Comparison of ENCODE assay signal across 13 mouse cellular contexts in the genomic region with DNA sequence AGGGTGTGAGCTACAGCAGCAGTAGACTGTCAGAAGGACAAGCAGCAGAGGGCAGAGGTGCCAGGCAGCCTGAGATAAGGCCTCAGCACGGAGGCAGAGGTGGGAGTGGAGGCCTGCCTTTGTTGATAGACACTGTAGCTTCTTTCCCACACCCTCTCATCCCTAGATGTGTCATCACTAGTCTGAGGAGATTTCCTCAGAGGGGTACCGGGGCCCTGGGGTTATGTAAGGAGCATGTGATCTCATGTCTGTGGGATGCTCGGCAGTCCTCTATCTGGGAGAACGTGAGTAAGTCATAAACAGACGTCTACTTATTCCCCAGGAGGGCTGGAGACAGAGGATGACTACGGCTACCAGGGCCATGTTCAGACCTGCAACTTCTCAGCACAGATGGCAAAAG. TPM values are rescaled to one million over a fixed set of nuclear protein-coding genes. Genes with fewer than 3 reads are reported as not detected.
DNase-seq lines count a peak whose midpoint lies in the region; ATAC-seq and TF ChIP-seq lines count a peak whose summit lies in the region.
"Had no signal": no experiment of that assay in that cellular context is flagged by ENCODE, and none has a peak within 500 bp of the region (broad histone marks: within the 10 kb centered on the region; RNA-seq: fewer than 3 reads in every experiment).

No protein-coding gene starts in this region.

- H3K4me3 ChIP-seq in lung, embryonic 15.5 days = no peak overlapping the region
- H3K4me3 ChIP-seq in bone marrow, adult 2 months (replicated peaks; ENCODE audit: control insufficient read depth, low read depth, low read length) = peak overlapping the region; percentile 40
- no peak overlapping the region for H3K4me3 ChIP-seq in intestine, embryonic 16.5 days (ENCODE audit: low read length)
- no peak overlapping the region for H3K4me3 ChIP-seq in myocyte
- no peak overlapping the region for H3K4me3 ChIP-seq in forebrain, embryonic 15.5 days

- no peaks in the 10 kb centered on the region for H3K36me3 ChIP-seq in lung, embryonic 15.5 days
- no peaks in the 10 kb centered on the region for H3K36me3 ChIP-seq in intestine, embryonic 16.5 days (ENCODE audit: control insufficient read depth, insufficient read depth, low read length)
- H3K36me3 ChIP-seq in myocyte (ENCODE audit: control insufficient read depth, insufficient read depth) = no peaks in the 10 kb centered on the region
- H3K36me3 ChIP-seq in forebrain, embryonic 15.5 days = peaks cover 5% of the 10 kb centered on the region; the same call in 1 of the 2 replicates

- no peak for TF ChIP-seq CTCF in bone marrow, adult 2 months (IDR thresholded peaks at IDR 0.05; ENCODE audit: control insufficient read depth, insufficient read depth, low read length)

- DNase-seq in lung, postnatal 4 days = no peak
- no peak for DNase-seq in layer of hippocampus, adult 11-12 months (ENCODE audit: low spot score)
- DNase-seq: cerebellum, postnatal 14 days; lung, postnatal 36 days had no signal

- H3ac ChIP-seq in myocyte (ENCODE audit: control insufficient read depth, insufficient read length) = no peak overlapping the region

- peaks cover 10% of the 10 kb centered on the region for H3K4me1 ChIP-seq in lung, embryonic 15.5 days
- no peaks in the 10 kb centered on the region; the same call in 1 of the 2 replicates for H3K4me1 ChIP-seq in bone marrow, adult 2 months (ENCODE audit: control insufficient read depth, insufficient read depth, low read length)
- peaks cover 4% of the 10 kb centered on the region; the same call in 1 of the 2 replicates for H3K4me1 ChIP-seq in intestine, embryonic 16.5 days (ENCODE audit: control insufficient read depth, insufficient read depth, low read length)
- peaks cover 16% of the 10 kb centered on the region for H3K4me1 ChIP-seq in forebrain, embryonic 15.5 days

- H3K27ac ChIP-seq in lung, embryonic 15.5 days = no peak overlapping the region
- H3K27ac ChIP-seq in bone marrow, adult 2 months (ENCODE audit: control insufficient read depth, insufficient read depth, low read depth, low read length, poor library complexity) = peak overlapping the region; percentile 51
- no peak overlapping the region for H3K27ac ChIP-seq in intestine, embryonic 16.5 days (ENCODE audit: low read length)
- H3K27ac ChIP-seq in forebrain, embryonic 15.5 days (replicated peaks) = no peak overlapping the region
- H3K27ac ChIP-seq: hindbrain, embryonic 14.5 days had no signal

- no peaks in the 10 kb centered on the region for H3K79me2 ChIP-seq in myocyte (ENCODE audit: control insufficient read depth, insufficient read depth)

- TF ChIP-seq POLR2A in bone marrow, adult 2 months (IDR thresholded peaks at IDR 0.05; ENCODE audit: borderline replicate concordance, control insufficient read depth, low read depth, low read length) = no peak
- TF ChIP-seq POLR2A in myocyte (IDR thresholded peaks at IDR 0.05; ENCODE audit: insufficient read length, low read depth) = no peak

- no peak overlapping the region for H3K4me2 ChIP-seq in lung, embryonic 15.5 days
- H3K4me2 ChIP-seq in intestine, embryonic 16.5 days (ENCODE audit: low read depth, low read length) = no peak overlapping the region
- no peak overlapping the region for H3K4me2 ChIP-seq in myocyte (ENCODE audit: low read depth)
- no peak overlapping the region for H3K4me2 ChIP-seq in forebrain, embryonic 15.5 days (replicated peaks)
- H3K4me2 ChIP-seq: hindbrain, embryonic 14.5 days had no signal

- no peak overlapping the region for H3K9ac ChIP-seq in lung, embryonic 15.5 days
- H3K9ac ChIP-seq in intestine, embryonic 16.5 days (ENCODE audit: low read depth, low read length) = no peak overlapping the region
- no peak overlapping the region for H3K9ac ChIP-seq in forebrain, embryonic 15.5 days (replicated peaks)
- H3K9ac ChIP-seq: hindbrain, embryonic 14.5 days had no signal

- no peaks in the 10 kb centered on the region for H3K9me3 ChIP-seq in lung, embryonic 15.5 days
- H3K9me3 ChIP-seq in intestine, embryonic 16.5 days (ENCODE audit: control insufficient read depth, low read length) = no peaks in the 10 kb centered on the region
- no peaks in the 10 kb centered on the region for H3K9me3 ChIP-seq in forebrain, embryonic 15.5 days

- peak; percentile 21; the same call in 1 of the 2 replicates for ATAC-seq in lung, embryonic 15.5 days (ENCODE audit: borderline replicate concordance, extremely low read depth, low FRiP score, low TSS enrichment)
- peak; percentile 73 for ATAC-seq in intestine, embryonic 16.5 days
- no peak for ATAC-seq in CD4-positive, CD25-positive, alpha-beta regulatory T cell, adult 4 months
- ATAC-seq in forebrain, embryonic 15.5 days (replicated peaks) = no peak

- 49% methylated on average over 6 of the region's 6 CpGs for WGBS in lung, embryonic 15.5 days
- WGBS in bone marrow, adult 2 months = 63% methylated on average over 6 of the region's 6 CpGs
- WGBS in intestine, embryonic 16.5 days = 67% methylated on average over 6 of the region's 6 CpGs
- WGBS in forebrain, embryonic 15.5 days = 84% methylated on average over 6 of the region's 6 CpGs

- H3K27me3 ChIP-seq in lung, embryonic 15.5 days = peaks cover 17% of the 10 kb centered on the region; the same call in 1 of the 2 replicates
- no peaks in the 10 kb centered on the region for H3K27me3 ChIP-seq in intestine, embryonic 16.5 days (replicated peaks; ENCODE audit: control insufficient read depth, insufficient read depth, low read length)
- peaks cover 16% of the 10 kb centered on the region for H3K27me3 ChIP-seq in myocyte (ENCODE audit: control insufficient read depth, insufficient read depth, insufficient read length)
- peaks cover 5% of the 10 kb centered on the region; the same call in 1 of the 2 replicates for H3K27me3 ChIP-seq in forebrain, embryonic 15.5 days

TF ChIP-seq in myocyte, 11 proteins besides CTCF, POLR2A, EP300 and RAD21:
- TF ChIP-seq TCF12 (IDR thresholded peaks at IDR 0.05; ENCODE audit: insufficient read depth, poor library complexity, severe bottlenecking) (no peak), MAX (IDR thresholded peaks at IDR 0.05; ENCODE audit: low read depth) (no peak), USF1 (IDR thresholded peaks at IDR 0.05; ENCODE audit: low read depth) (peak; percentile 2)

RNA-seq across cellular contexts. Expression of a gene that starts 4.2 kb away (rescaled TPM):
- polyA plus RNA-seq in lung, embryonic 15.5 days (2015; fragmentation: Nextera tagmentation; extraction: Ambion mirVana) = 21.8 and 25.3 TPM in 2 replicates
- polyA plus RNA-seq in bone marrow, adult 2 months (2011; ENCODE audit: insufficient read depth, insufficient read length, low replicate concordance, missing spikeins) = 19.4 and 22.2 TPM in 2 replicates
- polyA plus RNA-seq in intestine, embryonic 16.5 days (2015; fragmentation: Nextera tagmentation; extraction: Ambion mirVana) = 24.0 and 26.3 TPM in 2 replicates
- 6.6 TPM for polyA plus RNA-seq in myocyte (2012; fragmentation: generic; extraction: Trizol)
- 1 to 10 TPM; 2.0 to 4.8 TPM for polyA plus RNA-seq in CD4-positive, CD25-positive, alpha-beta regulatory T cell, adult 4 months (2017; shearing (Covaris generic))
- polyA plus RNA-seq in forebrain, embryonic 15.5 days (2015; fragmentation: Nextera tagmentation; extraction: Ambion mirVana) = 56.8 and 61.7 TPM in 2 replicates

RNA-seq across cellular contexts. Expression of a gene that starts 18.6 kb away (rescaled TPM):
- polyA plus RNA-seq in lung, embryonic 15.5 days (2015; fragmentation: Nextera tagmentation; extraction: Ambion mirVana) = 1.6 and 3.6 TPM in 2 replicates
- 2.1 TPM in 1 of 2 replicates, not detected in the other for polyA plus RNA-seq in bone marrow, adult 2 months (2011; ENCODE audit: insufficient read depth, insufficient read length, low replicate concordance, missing spikeins)
- 1.1 and 1.3 TPM in 2 replicates for polyA plus RNA-seq in intestine, embryonic 16.5 days (2015; fragmentation: Nextera tagmentation; extraction: Ambion mirVana)
- 418 TPM for polyA plus RNA-seq in myocyte (2012; fragmentation: generic; extraction: Trizol)
- polyA plus RNA-seq in CD4-positive, CD25-positive, alpha-beta regulatory T cell, adult 4 months (2017; shearing (Covaris generic)) = not detected
- polyA plus RNA-seq in forebrain, embryonic 15.5 days (2015; fragmentation: Nextera tagmentation; extraction: Ambion mirVana) = 0.73 and 0.84 TPM in 2 replicates

RNA-seq across cellular contexts. Expression of a gene that starts 19.4 kb away (rescaled TPM):
- 10.0 and 10.6 TPM in 2 replicates for polyA plus RNA-seq in lung, embryonic 15.5 days (2015; fragmentation: Nextera tagmentation; extraction: Ambion mirVana)
- 6.3 and 11.0 TPM in 2 replicates for polyA plus RNA-seq in bone marrow, adult 2 months (2011; ENCODE audit: insufficient read depth, insufficient read length, low replicate concordance, missing spikeins)
- 10.9 and 11.1 TPM in 2 replicates for polyA plus RNA-seq in intestine, embryonic 16.5 days (2015; fragmentation: Nextera tagmentation; extraction: Ambion mirVana)
- 9.3 TPM for polyA plus RNA-seq in myocyte (2012; fragmentation: generic; extraction: Trizol)
- polyA plus RNA-seq in CD4-positive, CD25-positive, alpha-beta regulatory T cell, adult 4 months (2017; shearing (Covaris generic)) = 1 to 10 TPM; 3.7 to 6.2 TPM
- polyA plus RNA-seq in forebrain, embryonic 15.5 days (2015; fragmentation: Nextera tagmentation; extraction: Ambion mirVana) = 21.3 and 22.7 TPM in 2 replicates

RNA-seq across cellular contexts. Expression of a gene that starts 19.9 kb away (rescaled TPM):
- 0.20 and 0.33 TPM in 2 replicates for polyA plus RNA-seq in lung, embryonic 15.5 days (2015; fragmentation: Nextera tagmentation; extraction: Ambion mirVana)
- polyA plus RNA-seq in bone marrow, adult 2 months (2011; ENCODE audit: insufficient read depth, insufficient read length, low replicate concordance, missing spikeins) = not detected in 2 replicates
- 0.06 TPM in 1 of 2 replicates, not detected in the other for polyA plus RNA-seq in intestine, embryonic 16.5 days (2015; fragmentation: Nextera tagmentation; extraction: Ambion mirVana)
- 0.04 TPM for polyA plus RNA-seq in myocyte (2012; fragmentation: generic; extraction: Trizol)
- not detected for polyA plus RNA-seq in CD4-positive, CD25-positive, alpha-beta regulatory T cell, adult 4 months (2017; shearing (Covaris generic))
- polyA plus RNA-seq in forebrain, embryonic 15.5 days (2015; fragmentation: Nextera tagmentation; extraction: Ambion mirVana) = 0.41 and 0.74 TPM in 2 replicates
- polyA plus RNA-seq: kidney, embryonic 14.5 days; limb, embryonic 11.5 days had no signal

RNA-seq across cellular contexts. Expression of a gene that starts 19.9 kb away (rescaled TPM):
- polyA plus RNA-seq in lung, embryonic 15.5 days (2015; fragmentation: Nextera tagmentation; extraction: Ambion mirVana) = 51.2 and 53.3 TPM in 2 replicates
- polyA plus RNA-seq in bone marrow, adult 2 months (2011; ENCODE audit: insufficient read depth, insufficient read length, low replicate concordance, missing spikeins) = 77.4 and 91.7 TPM in 2 replicates
- polyA plus RNA-seq in intestine, embryonic 16.5 days (2015; fragmentation: Nextera tagmentation; extraction: Ambion mirVana) = 61.4 and 65.8 TPM in 2 replicates
- polyA plus RNA-seq in myocyte (2012; fragmentation: generic; extraction: Trizol) = 40.4 TPM
- 100 to 1,000 TPM; 137 to 175 TPM for polyA plus RNA-seq in CD4-positive, CD25-positive, alpha-beta regulatory T cell, adult 4 months (2017; shearing (Covaris generic))
- polyA plus RNA-seq in forebrain, embryonic 15.5 days (2015; fragmentation: Nextera tagmentation; extraction: Ambion mirVana) = 36.9 and 39.6 TPM in 2 replicates

Comparison
In these comparisons a context has a peak if more than half of its experiments do, and no peak if none do; other contexts are left out.
1. ATAC-seq: peak in lung, embryonic 15.5 days (single experiment) and intestine, embryonic 16.5 days (single experiment); none in CD4-positive, CD25-positive, alpha-beta regulatory T cell, adult 4 months (single experiment) and forebrain, embryonic 15.5 days (single experiment).
2. RNA of a gene that starts 18.6 kb away (polyA plus RNA-seq): 418 TPM in myocyte (single experiment); 1.6 to 3.6 TPM in lung, embryonic 15.5 days, 2.1 TPM in bone marrow, adult 2 months, 1.1 to 1.3 TPM in intestine, embryonic 16.5 days, 0.73 to 0.84 TPM in forebrain, embryonic 15.5 days and not detected in CD4-positive, CD25-positive, alpha-beta regulatory T cell, adult 4 months; every median in the first group is over 10 times any median in the second.